Mouse (Mus musculus): ENCODE measurements around the gene Bloc1s4. TPM values are rescaled to one million over a fixed set of nuclear protein-coding genes. Genes with fewer than 3 reads are reported as not detected.

The Bloc1s4 gene
- polyA plus RNA-seq, 1 experiment = 16.8 TPM

DNA sequence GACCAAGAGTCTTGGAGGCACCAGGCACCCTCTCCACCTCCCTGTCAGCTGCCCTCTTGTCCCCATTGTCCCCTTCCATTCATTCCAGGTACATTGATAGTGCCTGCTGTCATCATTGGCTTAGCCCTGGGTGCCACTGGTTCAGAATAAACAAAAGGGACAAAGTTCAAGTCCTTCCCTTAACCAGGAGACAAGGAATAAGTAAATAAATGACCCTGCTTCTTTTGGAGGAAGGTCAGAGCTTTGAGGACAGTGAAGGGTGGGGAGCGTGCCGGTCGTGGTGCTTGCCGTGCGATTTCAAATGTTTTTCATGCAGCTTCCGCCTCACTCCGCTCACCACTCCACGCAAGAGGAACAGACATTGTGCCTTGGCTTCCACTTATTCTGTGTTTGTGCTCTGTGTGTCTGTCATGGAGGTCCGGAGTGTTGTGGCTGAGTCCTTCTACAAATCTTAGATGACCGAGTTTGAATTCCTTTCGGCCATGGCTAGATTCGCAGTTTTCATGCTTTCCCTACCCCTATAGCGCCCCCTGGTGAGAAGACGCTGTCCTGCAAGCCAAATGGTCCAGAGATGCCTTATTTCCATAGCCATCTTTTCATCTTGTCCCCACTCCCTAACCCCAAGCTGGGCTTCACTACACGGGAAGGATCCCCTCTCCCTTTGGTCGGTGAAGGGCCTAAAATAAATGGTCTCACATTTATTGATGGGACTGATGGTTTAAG, 6.2 kb downstream of the Bloc1s4 start:
- Histone ChIP-seq H3K4me3 (ENCODE audit: insufficient read depth, low read length) (no peak overlapping the region), H3K4me1 (ENCODE audit: control insufficient read depth, insufficient read depth, low read length) (peaks cover 11% of the 10 kb centered on the region)

DNA sequence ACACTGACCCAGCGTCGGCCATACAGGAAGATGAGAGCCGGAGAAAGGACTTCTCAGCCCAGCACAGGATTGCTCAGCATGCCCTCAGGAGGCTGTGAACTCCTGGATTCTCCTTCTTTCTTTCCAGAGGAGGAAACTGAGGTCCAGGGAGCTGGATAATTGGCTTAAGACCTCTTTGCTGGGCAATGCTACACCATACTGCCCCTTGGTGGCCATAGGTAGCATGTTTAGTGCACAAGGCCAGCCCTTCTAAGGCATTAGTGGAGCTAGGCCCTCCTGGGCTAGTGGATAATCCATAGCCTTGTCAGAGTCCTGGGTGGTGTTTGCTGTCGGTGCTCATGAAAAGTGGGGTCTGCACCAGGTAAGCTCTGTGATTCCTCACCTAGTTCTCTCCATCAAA, 8.6 kb downstream of the Bloc1s4 start:
- no peak overlapping the region for H3K4me3 ChIP-seq (ENCODE audit: insufficient read depth, low read length)
- H3K27ac ChIP-seq (ENCODE audit: insufficient read depth, low read depth, low read length) = no peak overlapping the region
- peaks cover 4% of the 10 kb centered on the region for H3K4me1 ChIP-seq (ENCODE audit: control insufficient read depth, insufficient read depth, low read length)
- peak; percentile 60 for TF ChIP-seq CTCF (IDR thresholded peaks at IDR 0.05; ENCODE audit: low read depth, low read length)
- no peak for TF ChIP-seq POLR2A (IDR thresholded peaks at IDR 0.05; ENCODE audit: borderline replicate concordance, low read depth, low read length)

More for the DNA sequence above, 6.2 kb downstream of the Bloc1s4 start:
- TF ChIP-seq POLR2A (IDR thresholded peaks at IDR 0.05; ENCODE audit: borderline replicate concordance, low read depth, low read length) = no peak
- peak; percentile 92 for TF ChIP-seq CTCF (IDR thresholded peaks at IDR 0.05; ENCODE audit: low read depth, low read length)
- no peak overlapping the region for H3K27ac ChIP-seq (ENCODE audit: insufficient read depth, low read depth, low read length)

DNA sequence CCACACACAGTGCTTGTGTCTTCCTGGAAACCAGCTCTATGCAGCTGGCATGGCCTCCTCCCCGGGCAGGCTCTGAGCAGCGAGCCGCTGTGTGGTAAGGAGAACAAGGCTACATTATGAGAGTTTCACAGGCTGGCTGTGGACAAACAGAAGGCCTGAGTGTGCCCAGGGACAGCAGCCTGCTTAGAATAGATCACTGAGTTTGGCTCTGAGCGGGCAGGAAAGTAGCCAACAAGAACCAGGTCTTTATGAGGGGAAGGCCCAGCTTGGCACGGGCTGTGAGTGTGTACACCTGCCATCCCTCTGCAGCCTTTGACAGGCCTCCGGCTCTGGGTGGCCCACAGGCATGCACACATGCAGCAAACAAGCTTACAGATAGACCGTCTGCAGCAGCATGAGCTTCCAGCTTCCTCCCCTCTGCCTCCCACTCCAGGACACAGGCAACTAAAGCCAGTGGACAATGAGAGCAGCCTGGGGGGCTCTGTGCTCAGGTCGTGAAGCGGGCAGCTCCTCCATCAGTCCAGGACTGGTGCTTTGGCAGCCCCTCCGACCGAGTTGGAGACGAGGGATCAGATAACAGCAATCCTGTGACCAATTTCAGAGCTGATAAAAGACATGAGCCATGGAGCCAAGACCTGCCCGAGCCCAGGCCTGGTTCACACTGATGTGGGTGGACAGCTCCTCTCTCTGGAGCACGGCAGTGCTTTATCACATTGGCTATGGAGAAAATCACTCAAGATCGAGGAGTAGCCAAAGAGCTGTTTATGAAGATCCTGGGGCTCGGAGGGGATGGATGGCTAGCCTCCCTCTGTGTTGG, 9.4 kb downstream of the Bloc1s4 start:
- Histone ChIP-seq H3K4me3 (ENCODE audit: insufficient read depth, low read length) (no peak overlapping the region), H3K27ac (ENCODE audit: insufficient read depth, low read depth, low read length) (no peak overlapping the region), H3K4me1 (ENCODE audit: control insufficient read depth, insufficient read depth, low read length) (peaks cover 4% of the 10 kb centered on the region)
- no peak for TF ChIP-seq POLR2A (IDR thresholded peaks at IDR 0.05; ENCODE audit: borderline replicate concordance, low read depth, low read length)
- no peak for TF ChIP-seq CTCF (IDR thresholded peaks at IDR 0.05; ENCODE audit: low read depth, low read length)

DNA sequence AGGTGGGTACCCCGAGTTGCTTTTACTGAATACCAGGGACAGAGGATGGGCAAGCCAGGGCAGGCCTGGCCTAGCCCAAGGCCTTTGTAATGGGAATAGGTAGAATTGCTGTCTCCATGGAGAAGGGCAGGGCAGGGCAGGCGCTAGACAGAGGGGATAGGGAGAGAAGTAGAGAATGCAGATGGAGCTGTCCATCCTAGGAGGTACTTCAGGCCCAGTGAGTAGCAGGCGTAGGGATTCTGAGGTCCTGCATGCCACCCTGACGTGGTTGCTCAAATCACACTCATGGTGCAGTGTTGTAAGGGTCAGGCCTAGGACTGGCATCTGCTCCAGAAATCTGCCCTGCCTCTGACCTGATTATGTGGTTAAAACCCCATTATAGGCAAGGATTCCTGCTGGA, 10.7 kb downstream of the Bloc1s4 start:
- no peak for TF ChIP-seq CTCF (IDR thresholded peaks at IDR 0.05; ENCODE audit: low read depth, low read length)
- no peak for TF ChIP-seq POLR2A (IDR thresholded peaks at IDR 0.05; ENCODE audit: borderline replicate concordance, low read depth, low read length)
- Histone ChIP-seq H3K4me1 (ENCODE audit: control insufficient read depth, insufficient read depth, low read length) (peaks cover 4% of the 10 kb centered on the region), H3K4me3 (ENCODE audit: insufficient read depth, low read length) (no peak overlapping the region), H3K27ac (ENCODE audit: insufficient read depth, low read depth, low read length) (no peak overlapping the region)

DNA sequence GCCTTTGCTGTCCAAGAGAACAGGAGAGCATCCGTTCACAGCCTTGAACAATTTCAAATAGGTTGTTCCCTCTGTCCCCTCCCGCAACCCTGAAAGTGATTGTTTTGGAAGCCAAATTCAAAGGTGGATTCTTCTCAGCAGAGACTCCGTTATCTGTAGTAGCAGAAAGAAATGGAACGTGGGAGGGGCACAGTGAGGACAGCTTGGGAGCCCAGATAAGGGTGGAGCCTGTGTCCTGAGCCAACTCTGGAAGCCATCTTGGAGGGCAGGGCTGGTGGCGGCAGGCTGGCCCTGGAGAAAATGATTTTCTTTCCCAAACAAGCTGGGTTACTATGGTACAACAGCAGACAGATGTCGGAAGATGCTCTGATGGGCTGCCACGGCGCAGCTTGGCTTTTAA, 12.4 kb downstream of the Bloc1s4 start:
- no peak for TF ChIP-seq POLR2A (IDR thresholded peaks at IDR 0.05; ENCODE audit: borderline replicate concordance, low read depth, low read length)
- no peak for TF ChIP-seq CTCF (IDR thresholded peaks at IDR 0.05; ENCODE audit: low read depth, low read length)
- H3K27ac ChIP-seq (ENCODE audit: insufficient read depth, low read depth, low read length) = no peak overlapping the region
- H3K4me1 ChIP-seq (ENCODE audit: control insufficient read depth, insufficient read depth, low read length) = peaks cover 4% of the 10 kb centered on the region
- no peak overlapping the region for H3K4me3 ChIP-seq (ENCODE audit: insufficient read depth, low read length)

DNA sequence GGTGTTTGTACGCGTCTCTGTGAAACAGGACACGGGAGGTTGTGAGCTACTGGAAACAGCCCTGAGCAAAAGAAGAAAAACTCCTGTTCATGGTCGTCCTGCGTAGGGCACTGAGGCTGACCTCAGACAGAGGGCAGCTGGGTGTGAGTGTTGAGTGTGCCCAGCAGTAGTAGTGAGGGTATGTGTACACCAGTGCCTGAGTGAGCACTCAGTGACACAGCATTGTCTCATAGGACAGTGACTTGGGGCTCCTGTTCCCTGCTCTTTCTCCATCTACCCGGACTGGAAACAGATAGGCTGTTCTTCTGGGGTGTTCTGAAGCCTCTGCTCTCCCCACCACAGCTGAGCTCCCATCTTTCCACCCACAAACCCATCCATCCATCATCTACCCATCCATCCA, 13.3 kb downstream of the Bloc1s4 start:
- H3K4me3 ChIP-seq (ENCODE audit: insufficient read depth, low read length) = no peak overlapping the region
- TF ChIP-seq CTCF (IDR thresholded peaks at IDR 0.05; ENCODE audit: low read depth, low read length) (no peak), POLR2A (IDR thresholded peaks at IDR 0.05; ENCODE audit: borderline replicate concordance, low read depth, low read length) (no peak)
- peaks cover 13% of the 10 kb centered on the region for H3K4me1 ChIP-seq (ENCODE audit: control insufficient read depth, insufficient read depth, low read length)
- no peak overlapping the region for H3K27ac ChIP-seq (ENCODE audit: insufficient read depth, low read depth, low read length)

DNA sequence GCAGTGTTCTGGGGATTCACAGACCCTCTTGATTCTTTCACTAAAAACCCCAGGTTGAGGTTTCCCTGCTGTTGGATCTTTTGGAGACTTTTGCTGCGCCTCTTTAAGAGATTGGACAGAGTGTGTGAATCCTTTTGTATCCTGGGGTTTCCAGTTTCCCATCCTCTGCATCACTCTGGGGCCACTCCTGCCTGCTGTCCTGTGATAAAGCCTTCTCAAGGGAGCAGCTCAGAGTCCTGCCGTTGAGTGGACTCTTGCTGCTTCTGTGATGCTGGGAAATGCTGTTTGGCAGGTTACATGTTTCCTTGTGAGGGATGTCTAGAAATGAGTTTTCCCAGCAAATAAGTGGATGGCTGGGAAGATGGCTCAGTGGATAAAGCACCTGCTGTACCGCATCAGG, 15.0 kb downstream of the Bloc1s4 start:
- Histone ChIP-seq H3K27ac (ENCODE audit: insufficient read depth, low read depth, low read length) (no peak overlapping the region), H3K4me1 (ENCODE audit: control insufficient read depth, insufficient read depth, low read length) (peaks cover 13% of the 10 kb centered on the region), H3K4me3 (ENCODE audit: insufficient read depth, low read length) (no peak overlapping the region)
- no peak for TF ChIP-seq CTCF (IDR thresholded peaks at IDR 0.05; ENCODE audit: low read depth, low read length)
- TF ChIP-seq POLR2A (IDR thresholded peaks at IDR 0.05; ENCODE audit: borderline replicate concordance, low read depth, low read length) = no peak

DNA sequence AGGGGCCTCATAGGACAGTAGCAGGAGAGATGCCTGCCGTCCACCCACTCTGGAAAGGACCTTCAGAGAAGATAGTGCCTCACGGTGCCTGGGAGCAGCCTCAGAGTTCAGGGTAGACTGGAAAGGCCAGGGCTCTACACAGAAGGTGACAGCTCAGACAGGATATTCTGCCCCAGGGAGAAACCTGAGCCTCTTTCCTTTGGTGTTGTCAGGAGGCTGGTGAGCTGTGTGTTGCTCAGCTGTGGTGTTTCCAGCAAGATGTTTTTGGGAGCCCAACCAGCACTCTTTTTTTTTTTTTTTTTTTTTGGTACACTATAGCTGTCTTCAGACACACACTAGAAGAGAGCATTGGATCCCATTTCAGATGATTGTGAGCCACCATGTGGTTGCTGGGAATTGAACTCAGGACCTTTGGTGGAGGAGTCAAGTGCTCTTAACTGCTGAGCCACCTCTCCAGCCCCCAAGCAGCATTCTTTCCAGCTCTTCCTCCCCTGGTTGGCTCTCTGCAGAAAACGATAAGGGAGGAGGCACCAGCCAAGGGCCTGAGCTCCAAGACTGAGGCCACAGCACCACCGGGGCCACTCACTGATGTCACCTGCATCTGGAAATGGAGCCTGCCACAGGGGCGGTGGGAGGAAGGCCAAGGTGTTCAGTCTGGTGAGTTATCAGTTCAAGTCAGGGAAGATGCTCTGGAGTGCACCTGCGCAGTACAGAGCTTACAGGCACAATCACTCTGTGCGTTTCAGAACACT, 16.4 kb downstream of the Bloc1s4 start:
- no peak overlapping the region for H3K27ac ChIP-seq (ENCODE audit: insufficient read depth, low read depth, low read length)
- H3K4me1 ChIP-seq (ENCODE audit: control insufficient read depth, insufficient read depth, low read length) = peaks cover 24% of the 10 kb centered on the region
- no peak overlapping the region for H3K4me3 ChIP-seq (ENCODE audit: insufficient read depth, low read length)
- TF ChIP-seq CTCF (IDR thresholded peaks at IDR 0.05; ENCODE audit: low read depth, low read length) (no peak), POLR2A (IDR thresholded peaks at IDR 0.05; ENCODE audit: borderline replicate concordance, low read depth, low read length) (no peak)

DNA sequence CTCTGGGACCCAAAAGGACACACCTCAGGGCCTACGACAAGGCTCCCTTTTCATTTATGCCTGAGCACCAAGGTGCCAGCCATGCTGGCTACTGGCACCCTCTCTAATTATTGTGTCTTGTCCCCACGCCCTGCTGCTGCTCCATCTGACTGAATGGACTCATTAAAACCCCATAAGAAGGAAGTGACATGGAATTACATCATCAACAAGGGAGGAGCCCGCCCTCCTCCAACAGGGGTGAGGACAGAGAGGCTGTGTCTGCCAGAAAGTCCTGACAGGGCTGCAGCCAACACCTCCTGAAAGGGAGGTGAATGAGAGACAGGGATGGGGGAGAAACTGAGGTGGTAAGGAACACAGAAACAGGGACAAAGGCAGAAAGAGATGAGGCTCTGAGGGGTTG, 17.8 kb downstream of the Bloc1s4 start:
- no peak overlapping the region for H3K4me3 ChIP-seq (ENCODE audit: insufficient read depth, low read length)
- TF ChIP-seq POLR2A (IDR thresholded peaks at IDR 0.05; ENCODE audit: borderline replicate concordance, low read depth, low read length) = no peak
- no peak for TF ChIP-seq CTCF (IDR thresholded peaks at IDR 0.05; ENCODE audit: low read depth, low read length)
- peaks cover 33% of the 10 kb centered on the region for H3K4me1 ChIP-seq (ENCODE audit: control insufficient read depth, insufficient read depth, low read length)
- no peak overlapping the region for H3K27ac ChIP-seq (ENCODE audit: insufficient read depth, low read depth, low read length)

Data from bone marrow macrophage, adult 2 months (primary cell).